Mouse (Mus musculus) gastrocnemius, postnatal 36 days (tissue): ENCODE measurements around the gene Cdh12. TPM values are rescaled to one million over a fixed set of nuclear protein-coding genes. Genes with fewer than 3 reads are reported as not detected.
"Not testable (repeated sequence)": the region's sequence is repeated elsewhere in the genome, so short reads cannot be mapped to it uniquely, and the experiment has no call there.

ENCODE experiments used
- DNase-seq, 2 experiments: peaks; one replicate each; pipeline ENCODE4 v3.0.0; 2022
- intact Hi-C: fragments of 180-260 bp; cut with DNase I; formaldehyde crosslinking; loops from one replicate; pipeline ENCODE4 v1.15.1; 2025
- total RNA-seq, 2 experiments: library from RNA; stranded (reverse); gene quantifications; 2 replicates each; pipeline ENCODE4 v1.2.3; 2021

Cdh12 gene
- total RNA-seq, 2 experiments from 2014 or later: not detected

DNA sequence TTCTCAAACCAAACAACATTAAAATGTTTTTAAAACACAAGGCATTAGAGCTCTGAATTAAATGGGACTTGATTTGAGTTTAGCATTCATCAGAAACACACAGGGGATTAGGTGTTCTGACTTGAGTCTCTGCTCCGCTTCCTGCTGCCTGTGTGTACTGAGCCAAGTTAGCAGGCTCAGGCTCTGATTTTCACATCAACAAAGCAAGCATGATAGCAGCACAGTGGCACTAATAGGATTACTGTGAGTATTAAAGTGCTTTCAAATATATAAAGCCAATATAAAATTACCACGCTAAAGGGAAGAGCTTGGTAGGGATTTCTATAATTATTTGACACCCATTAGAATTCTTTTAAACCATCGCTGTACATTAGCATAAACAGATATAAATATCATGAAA is 895.7 kb downstream of the Cdh12 start:
- intact Hi-C loops: no loop called here
- DNase-seq: no peak

DNA sequence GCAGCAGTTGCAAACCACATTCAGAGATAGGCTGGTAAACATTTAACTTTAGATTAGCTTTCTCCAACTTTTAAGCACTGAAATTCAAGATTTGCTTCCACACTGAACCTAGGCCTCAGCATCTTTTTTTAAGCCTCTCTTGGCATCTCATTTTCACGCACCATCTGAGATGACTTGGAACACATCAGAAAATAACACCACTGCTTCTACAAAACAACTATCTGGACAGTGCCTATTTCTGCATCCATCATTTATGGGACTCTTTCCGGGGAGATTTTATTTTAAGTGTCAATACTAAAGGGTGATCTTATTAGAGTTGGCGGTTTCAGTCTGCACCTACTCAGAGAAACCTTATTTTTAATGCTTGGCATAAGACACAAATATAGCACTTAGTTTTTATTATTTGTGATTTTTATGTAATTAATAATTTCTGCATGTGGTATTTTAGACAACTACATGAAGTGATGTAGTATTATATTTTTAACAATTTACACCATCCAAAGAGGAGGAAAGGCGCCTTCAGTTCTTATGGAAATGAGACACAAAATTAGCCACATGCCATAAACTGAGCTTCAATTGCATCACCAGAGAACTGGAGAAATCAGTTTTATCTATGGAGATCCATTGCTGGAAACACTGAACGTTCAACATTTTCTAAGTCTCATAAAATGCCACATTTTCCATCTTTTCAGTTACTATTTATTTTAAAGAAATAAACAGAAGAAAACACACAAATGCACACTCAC is 906.5 kb downstream of the Cdh12 start:
- intact Hi-C loops: no loop called here
- DNase-seq: no peak

DNA sequence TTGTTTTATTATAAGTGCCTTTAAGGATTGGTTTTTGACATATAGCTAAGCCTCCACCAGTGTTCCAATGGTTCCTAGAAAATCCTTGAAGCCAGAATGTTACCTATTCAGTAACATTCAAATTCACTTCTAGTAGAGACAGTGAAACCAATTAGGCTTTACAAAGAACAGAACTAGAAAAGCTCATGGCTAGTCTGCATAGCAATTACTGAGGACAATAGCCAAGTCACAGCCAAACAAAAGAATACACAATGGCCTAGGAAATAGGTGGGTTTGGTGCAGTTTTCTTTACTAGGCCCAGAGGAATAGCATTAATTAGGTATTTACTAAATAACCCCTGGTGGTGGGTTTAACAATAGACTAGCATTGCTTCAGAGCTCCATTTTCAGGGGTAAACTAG is 917.3 kb downstream of the Cdh12 start:
- DNase-seq: no peak
- intact Hi-C loops: no loop called here

- intact Hi-C loops: no loop called here
Measured at GRCm38 (mm10) chr15:21375460-21375859, 926.4 kb downstream of the Cdh12 start.

GRCm38 (mm10) chr15:21375871-21376270 is 926.8 kb downstream of the Cdh12 start:
- intact Hi-C loops: no loop called here
- no peak for DNase-seq

More at GRCm38 (mm10) chr15:21375460-21375859, 926.4 kb downstream of the Cdh12 start:
- no peak for DNase-seq

DNA sequence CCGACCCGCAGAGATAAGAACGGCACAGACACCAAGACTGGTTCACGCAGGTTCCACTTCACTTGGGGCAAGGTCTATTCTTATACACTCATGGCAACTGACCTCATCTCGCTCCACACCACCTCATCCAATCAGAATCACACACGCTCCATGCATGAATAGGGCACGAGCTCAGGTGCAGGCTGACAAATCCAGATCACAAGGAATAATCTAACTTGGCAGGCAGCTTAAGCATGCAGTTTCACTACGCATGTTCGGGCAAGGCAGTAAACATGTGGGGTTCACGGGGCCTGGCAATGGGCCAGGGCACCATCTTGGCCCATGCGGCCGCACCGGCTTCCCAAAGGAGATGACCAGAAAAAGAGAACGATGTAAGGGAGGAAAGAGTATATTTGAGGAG is 942.4 kb downstream of the Cdh12 start:
- intact Hi-C loops: not testable (repeated sequence)

GRCm38 (mm10) chr15:21393080-21393479 is 944.0 kb downstream of the Cdh12 start:
- no peak for DNase-seq
- intact Hi-C loops: no loop called here

More for the DNA sequence above, 942.4 kb downstream of the Cdh12 start:
- DNase-seq: not testable (repeated sequence)

DNA sequence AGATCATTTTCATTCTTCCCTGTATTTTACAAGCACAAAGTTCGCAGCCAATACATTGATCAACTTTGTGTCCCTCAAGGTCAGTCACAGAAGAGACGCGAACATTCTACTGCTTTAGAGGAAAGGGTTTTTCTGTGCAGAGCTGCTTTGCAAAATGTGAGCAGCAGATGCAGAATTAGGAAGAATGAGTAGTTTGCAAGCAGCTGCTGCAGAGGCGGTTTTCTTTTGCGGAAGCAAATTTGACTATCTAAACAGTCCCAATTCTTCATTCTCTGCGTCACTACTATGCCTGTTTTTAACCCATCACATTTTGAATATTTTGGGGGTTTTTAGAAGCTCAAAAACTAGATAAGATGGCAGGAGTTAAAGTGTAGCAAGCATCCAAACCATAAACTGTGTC is 956.1 kb downstream of the Cdh12 start:
- intact Hi-C loops: no loop called here
- no peak for DNase-seq

GRCm38 (mm10) chr15:21407324-21408044 is 958.4 kb downstream of the Cdh12 start:
- intact Hi-C loops: no loop called here

DNA sequence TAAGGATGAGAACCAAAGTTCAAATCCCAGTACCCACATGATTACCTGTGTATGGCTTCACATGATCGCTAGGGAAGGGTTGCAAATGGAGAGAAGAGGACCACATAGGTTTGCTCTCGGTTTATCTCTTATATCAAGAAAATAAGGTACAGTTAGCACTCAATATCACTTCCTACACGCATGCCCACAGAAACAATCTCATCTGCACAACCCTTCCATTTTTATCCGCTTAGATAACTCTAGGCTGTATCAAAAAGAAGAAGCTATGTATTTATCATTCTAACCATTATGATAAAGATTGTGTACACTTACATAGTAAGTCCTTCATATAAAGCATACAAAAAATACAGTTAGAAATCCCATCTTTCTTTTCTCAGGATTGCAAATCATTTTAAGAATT is 988.3 kb downstream of the Cdh12 start:
- no peak for DNase-seq
- intact Hi-C loops: no loop called here

More at GRCm38 (mm10) chr15:21407324-21408044, 958.4 kb downstream of the Cdh12 start:
- no peak for DNase-seq

DNA sequence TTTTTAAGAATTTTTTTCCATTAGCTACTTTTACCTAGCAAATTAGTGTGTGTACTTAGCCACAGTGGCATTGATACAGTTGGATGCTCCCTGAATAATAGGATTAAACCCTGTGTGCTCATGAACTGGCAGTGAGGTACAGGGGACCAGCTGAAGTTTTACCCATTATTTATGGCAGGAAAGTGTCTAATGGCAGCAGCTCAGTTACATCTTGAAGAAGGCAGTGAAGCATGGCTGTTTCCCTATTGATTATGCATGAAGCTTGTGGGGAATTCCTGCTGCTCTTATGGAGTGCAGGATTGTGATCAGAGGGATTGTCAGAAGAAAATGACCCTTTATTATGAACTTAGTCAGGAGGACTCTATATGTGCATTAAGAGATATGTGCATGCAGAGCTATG is 988.9 kb downstream of the Cdh12 start:
- intact Hi-C loops: no loop called here
- DNase-seq: no peak

- intact Hi-C loops: no loop called here
- no peak for DNase-seq
Measured at GRCm38 (mm10) chr15:21458098-21458497, 1009.0 kb downstream of the Cdh12 start.

DNA sequence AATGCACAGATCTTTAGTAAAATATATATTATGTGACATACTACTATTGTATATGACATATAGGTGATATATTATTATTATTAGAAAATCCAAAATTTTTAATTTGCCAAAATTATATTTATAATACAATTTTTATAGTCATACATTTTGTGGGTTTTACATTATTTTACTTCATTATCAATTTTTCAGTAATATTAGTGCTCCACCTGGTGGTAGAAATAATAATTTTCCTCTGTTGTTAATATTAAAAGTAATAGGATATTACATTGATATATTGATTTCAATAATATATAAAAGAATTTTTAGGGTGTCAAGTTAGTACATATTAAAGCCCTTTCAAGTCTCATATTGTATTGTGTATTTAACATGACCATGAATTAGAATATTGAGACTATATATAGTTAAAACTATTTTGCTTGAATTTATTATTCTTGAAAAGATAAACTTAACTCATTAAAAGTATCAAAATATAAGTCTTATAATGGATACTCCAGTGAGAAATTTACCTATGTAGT is 1070.3 kb downstream of the Cdh12 start:
- intact Hi-C loops: no loop called here
- no peak for DNase-seq

DNA sequence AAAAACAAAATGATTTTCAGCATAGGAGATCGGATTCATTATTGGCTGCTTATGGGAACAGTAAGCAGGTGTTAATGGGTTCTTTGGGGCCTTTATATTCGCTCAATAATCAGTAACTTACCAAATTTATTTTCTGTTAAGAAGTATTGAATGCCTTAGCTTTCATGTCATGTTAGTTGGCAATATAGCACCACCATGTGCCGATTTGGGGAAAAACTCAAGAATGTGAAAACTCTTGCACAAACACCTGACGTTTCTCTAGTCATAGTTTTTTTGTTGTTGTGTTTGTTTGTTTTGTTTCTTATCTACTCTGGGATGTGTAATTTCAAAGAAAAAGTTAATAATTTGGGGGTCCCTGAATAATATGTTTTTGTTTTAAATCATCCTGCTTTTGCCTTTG is 1081.7 kb downstream of the Cdh12 start:
- no peak for DNase-seq
- intact Hi-C loops: no loop called here

DNA sequence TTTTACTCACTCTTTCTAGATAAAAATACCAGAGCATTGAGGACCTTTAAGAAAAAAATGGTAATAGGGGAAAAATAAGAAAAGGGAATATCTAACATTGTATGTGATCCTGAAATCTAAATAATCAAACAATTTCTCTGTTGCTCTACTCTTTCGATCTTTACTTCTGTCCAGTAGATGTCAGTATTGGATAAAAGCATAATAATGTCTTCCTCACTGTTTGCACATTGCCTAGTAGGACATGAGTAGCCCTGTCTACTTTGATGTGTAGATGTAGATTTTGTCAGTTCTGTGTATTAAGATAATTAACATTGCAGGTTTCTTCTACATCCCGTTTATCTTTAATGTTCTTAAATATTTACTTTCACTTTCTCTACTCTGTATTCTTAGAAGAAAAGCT is 1087.8 kb downstream of the Cdh12 start:
- no peak for DNase-seq
- intact Hi-C loops: no loop called here

DNA sequence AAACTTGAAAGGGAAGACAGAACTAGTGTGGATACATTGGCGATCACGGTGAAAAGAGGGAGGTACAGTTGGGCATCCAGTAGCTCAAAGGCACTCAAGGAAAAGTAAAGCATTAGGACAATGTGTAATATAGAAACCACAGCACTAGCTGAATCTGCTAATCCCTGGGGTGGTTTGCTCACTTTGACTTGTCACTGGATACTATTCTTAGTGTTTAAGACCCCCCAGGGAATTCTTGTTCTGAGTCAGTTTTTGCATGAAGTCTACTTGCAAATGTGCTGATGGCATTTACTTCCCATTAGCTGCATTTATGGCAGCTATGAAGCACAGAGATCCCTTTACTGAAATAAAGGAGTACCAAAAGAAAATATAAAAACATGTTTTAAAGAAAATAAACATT is 1095.7 kb downstream of the Cdh12 start:
- intact Hi-C loops: no loop called here
- DNase-seq: no peak

DNA sequence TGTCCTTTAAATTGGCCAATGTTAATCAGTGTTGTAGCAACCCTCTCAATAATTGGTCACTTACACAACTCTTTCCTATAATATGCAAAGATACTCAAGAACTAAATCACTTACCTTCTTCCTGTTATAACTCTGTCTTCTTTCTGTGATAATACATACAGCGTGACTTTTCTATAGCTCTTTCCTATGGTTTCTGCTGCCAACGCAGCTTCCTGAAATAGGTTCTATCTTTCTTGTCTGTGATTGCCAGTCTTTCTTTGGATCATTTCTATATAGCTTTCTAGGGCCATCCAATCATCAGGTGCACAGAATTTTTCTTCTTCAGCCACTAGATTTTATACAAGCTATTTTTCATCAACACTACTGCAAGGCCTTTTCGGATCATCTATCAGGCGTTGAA is 1106.9 kb downstream of the Cdh12 start:
- intact Hi-C loops: no loop called here
- DNase-seq: no peak

- no peak for DNase-seq
- intact Hi-C loops: no loop called here
Measured at GRCm38 (mm10) chr15:21566314-21567051, 1117.4 kb downstream of the Cdh12 start.

DNA sequence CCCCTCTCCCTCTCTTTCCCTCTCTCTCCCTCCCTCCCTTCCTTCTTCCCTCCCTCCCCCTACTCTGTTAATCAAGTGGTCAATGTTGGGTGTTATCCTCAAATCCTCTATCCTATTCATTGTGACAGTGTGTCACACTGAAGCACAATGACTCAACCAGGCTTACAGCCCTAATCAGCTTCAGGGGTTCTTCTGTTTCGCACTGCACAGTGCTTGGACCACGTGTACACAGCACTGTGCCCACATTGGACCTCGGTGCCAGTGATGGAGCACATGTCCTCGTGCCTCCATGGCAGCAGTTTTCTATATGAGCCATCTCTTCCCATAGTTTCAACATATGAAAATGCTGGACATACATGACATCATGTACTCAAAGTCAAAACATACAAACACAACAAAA is 1155.4 kb downstream of the Cdh12 start:
- intact Hi-C loops: no loop called here
- DNase-seq: no peak
